Mouse (Mus musculus): ENCODE results near the gene Il13. TPM values are rescaled to one million over a fixed set of nuclear protein-coding genes. Genes with fewer than 3 reads are reported as not detected.
A peak's percentile ranks its signal among the peaks of the same experiment; 100 is the strongest.

Il13 gene
- total RNA-seq, 1 experiment from 2014 or later: not detected

DNA sequence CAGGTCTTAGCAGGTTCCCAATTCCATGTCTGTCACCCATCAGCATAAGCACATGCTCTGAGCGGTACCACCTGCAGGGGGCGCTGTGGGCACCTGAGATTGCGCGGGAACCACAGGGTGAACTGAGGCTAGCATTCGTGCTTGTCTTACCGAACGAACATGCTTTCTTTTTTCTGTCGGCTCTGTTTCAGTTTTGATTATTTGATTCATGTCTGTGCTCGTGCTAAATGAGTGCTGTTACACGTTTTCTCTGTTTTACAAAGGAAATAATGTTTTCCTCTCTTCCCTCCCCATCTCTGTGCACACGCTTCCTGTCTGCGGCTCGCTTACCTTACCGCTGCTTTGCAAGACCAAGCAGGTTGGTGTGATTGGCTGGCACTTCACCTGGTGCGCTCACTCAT is 44.1 kb downstream of the Il13 start:
- peak; percentile 95 for ATAC-seq (replicated peaks; ENCODE audit: low read depth, poor library complexity, severe bottlenecking)

DNA sequence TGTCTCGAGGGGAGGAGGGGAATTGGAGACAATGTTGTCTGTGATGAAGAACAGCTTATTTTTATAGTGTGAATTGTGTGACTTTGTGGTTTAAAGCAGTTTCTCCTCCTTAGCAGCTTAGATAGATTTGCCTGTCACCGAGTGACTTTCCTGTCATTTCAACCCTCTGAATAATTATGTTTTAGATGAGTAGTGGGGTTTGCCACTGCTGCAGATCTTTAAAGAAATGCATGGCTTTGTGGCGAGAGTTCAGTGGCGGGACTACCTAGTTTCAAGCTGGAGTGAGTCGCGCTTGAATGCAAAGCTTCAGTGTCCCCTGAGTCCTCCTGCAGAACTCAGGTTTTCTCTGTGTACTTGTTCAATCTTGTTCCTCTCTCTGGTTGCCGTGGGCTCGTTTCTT is 46.2 kb downstream of the Il13 start:
- no peak for ATAC-seq (replicated peaks; ENCODE audit: low read depth, poor library complexity, severe bottlenecking)

DNA sequence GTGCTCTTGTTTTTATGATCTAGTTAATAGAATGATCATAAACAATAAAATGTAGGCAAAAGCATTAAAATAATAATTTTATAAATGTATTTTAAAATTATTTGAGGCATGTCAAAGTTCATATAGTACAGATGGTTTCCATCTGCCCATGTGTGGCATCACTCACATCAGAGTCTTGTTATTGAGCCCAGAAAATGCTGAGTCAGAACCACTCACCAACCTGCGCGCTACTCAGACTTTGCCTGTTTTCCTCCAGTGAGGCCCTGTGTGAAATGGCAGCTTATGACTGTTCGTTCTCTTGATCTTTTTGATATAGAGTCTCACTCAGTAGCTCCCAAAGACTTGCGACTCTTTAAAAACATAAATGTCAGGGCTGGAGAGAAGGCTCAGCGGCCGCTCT is 49.0 kb downstream of the Il13 start:
- ATAC-seq (replicated peaks; ENCODE audit: low read depth, poor library complexity, severe bottlenecking): no peak

GRCm38 (mm10) chr11:53584849-53585248 is 49.7 kb downstream of the Il13 start:
- peak; percentile 56 for ATAC-seq (replicated peaks; ENCODE audit: low read depth, poor library complexity, severe bottlenecking)

DNA sequence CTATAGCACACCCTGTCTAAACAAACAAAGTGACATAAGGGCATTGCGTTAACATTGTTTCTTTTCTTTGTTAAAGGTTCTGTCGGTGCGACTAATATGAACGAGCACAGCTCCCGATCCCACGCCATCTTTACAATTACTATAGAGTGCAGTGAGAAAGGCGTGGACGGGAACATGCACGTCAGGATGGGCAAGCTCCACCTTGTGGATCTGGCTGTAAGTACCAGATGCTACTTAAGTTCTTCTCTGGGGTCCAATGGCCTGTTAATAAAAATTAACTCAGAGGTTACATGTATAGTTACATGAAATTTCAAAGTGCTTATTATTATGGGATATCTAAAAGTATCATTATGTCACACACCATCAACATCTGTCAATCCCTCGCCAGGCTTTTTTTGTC is 51.4 kb downstream of the Il13 start:
- ATAC-seq (replicated peaks; ENCODE audit: low read depth, poor library complexity, severe bottlenecking): no peak

Other genes starting within 250 kb of the Il13 start
- not detected in 2 replicates for gene Leap2, start 211.5 kb downstream of the Il13 start, total RNA-seq (2017)
- gene Uqcrq, start 203.9 kb downstream of the Il13 start, total RNA-seq (2017): 39.5 and 53.6 TPM in 2 replicates
- 1.1 TPM in 1 of 2 replicates, not detected in the other for gene Gdf9, start 203.7 kb downstream of the Il13 start, total RNA-seq (2017)
- not detected in 2 replicates for gene Gm10447, start 177.6 kb downstream of the Il13 start, total RNA-seq (2017)
- not detected in 2 replicates for gene Shroom1, start 177.5 kb downstream of the Il13 start, total RNA-seq (2017)
- not detected in 2 replicates for gene Gm9837, start 164.2 kb downstream of the Il13 start, total RNA-seq (2017)
- not detected in 2 replicates for gene Gm9945, start 154.5 kb downstream of the Il13 start, total RNA-seq (2017)
- 1.0 and 1.5 TPM in 2 replicates for gene Sowaha, start 154.4 kb downstream of the Il13 start, total RNA-seq (2017)
- gene Sept8, start 115.4 kb downstream of the Il13 start, total RNA-seq (2017): 64.2 and 75.0 TPM in 2 replicates
- gene Kif3a, start 67.3 kb downstream of the Il13 start, total RNA-seq (2017): 18.9 and 20.0 TPM in 2 replicates
- gene Il4, start 16.0 kb downstream of the Il13 start, total RNA-seq (2017): 0.73 TPM in 1 of 2 replicates, not detected in the other
- 110 and 112 TPM in 2 replicates for gene Rad50, start 72.6 kb upstream of the Il13 start, total RNA-seq (2017)
- gene Il5, start 86.1 kb upstream of the Il13 start, total RNA-seq (2017): not detected in 2 replicates
- 57.2 and 69.8 TPM in 2 replicates for gene Irf1, start 135.3 kb upstream of the Il13 start, total RNA-seq (2017)
- gene Gm17334, start 138.5 kb upstream of the Il13 start, total RNA-seq (2017): 0.69 TPM in 1 of 2 replicates, not detected in the other
- gene Gm12216, start 224.6 kb upstream of the Il13 start, total RNA-seq (2017): 3.6 and 4.5 TPM in 2 replicates